ENCODE assay signal across 12 mouse cellular contexts in genomic region chr15:27238301-27238700, GRCm38 (mm10).
"Had no signal": no experiment of that assay in that cellular context is flagged by ENCODE, and none has a peak within 500 bp of the region (broad histone marks: within the 10 kb centered on the region; RNA-seq: fewer than 3 reads in every experiment).

No protein-coding gene starts in this region.

- H3K4me2 ChIP-seq: limb, embryonic 13.5 days; neural tube, embryonic 15.5 days had no signal

- H3K27me3 ChIP-seq: neural tube, embryonic 15.5 days had no signal

- H3K9ac ChIP-seq: limb, embryonic 13.5 days; liver, embryonic 14.5 days; neural tube, embryonic 15.5 days had no signal

- DNase-seq: left cerebral cortex, postnatal 4 days; lung, postnatal 10 days; lung, postnatal 4 days; midbrain, embryonic 14.5 days; right cerebral cortex, adult 18-20 months; right cerebral cortex, postnatal 25 days; thymus, postnatal 36 days had no signal

- H3K4me1 ChIP-seq: limb, embryonic 13.5 days; midbrain, embryonic 10.5 days; neural tube, embryonic 15.5 days had no signal

- H3K27ac ChIP-seq: limb, embryonic 13.5 days; liver, embryonic 14.5 days; midbrain, embryonic 10.5 days; neural tube, embryonic 15.5 days had no signal

- H3K36me3 ChIP-seq: limb, embryonic 13.5 days; midbrain, embryonic 10.5 days; neural tube, embryonic 15.5 days had no signal

- H3K4me3 ChIP-seq: limb, embryonic 13.5 days; midbrain, embryonic 10.5 days; myocyte; neural tube, embryonic 15.5 days had no signal

- H3K9me3 ChIP-seq: limb, embryonic 13.5 days; midbrain, embryonic 10.5 days; neural tube, embryonic 15.5 days had no signal
